Mouse (Mus musculus) urinary bladder, postnatal 25 days (tissue): ENCODE data around the gene Acsf3.

Experiments
- DNase-seq: peaks from one replicate; pipeline ENCODE4 v3.0.0; 2022; ENCODE audit warnings: low spot score

Gene Acsf3

DNA sequence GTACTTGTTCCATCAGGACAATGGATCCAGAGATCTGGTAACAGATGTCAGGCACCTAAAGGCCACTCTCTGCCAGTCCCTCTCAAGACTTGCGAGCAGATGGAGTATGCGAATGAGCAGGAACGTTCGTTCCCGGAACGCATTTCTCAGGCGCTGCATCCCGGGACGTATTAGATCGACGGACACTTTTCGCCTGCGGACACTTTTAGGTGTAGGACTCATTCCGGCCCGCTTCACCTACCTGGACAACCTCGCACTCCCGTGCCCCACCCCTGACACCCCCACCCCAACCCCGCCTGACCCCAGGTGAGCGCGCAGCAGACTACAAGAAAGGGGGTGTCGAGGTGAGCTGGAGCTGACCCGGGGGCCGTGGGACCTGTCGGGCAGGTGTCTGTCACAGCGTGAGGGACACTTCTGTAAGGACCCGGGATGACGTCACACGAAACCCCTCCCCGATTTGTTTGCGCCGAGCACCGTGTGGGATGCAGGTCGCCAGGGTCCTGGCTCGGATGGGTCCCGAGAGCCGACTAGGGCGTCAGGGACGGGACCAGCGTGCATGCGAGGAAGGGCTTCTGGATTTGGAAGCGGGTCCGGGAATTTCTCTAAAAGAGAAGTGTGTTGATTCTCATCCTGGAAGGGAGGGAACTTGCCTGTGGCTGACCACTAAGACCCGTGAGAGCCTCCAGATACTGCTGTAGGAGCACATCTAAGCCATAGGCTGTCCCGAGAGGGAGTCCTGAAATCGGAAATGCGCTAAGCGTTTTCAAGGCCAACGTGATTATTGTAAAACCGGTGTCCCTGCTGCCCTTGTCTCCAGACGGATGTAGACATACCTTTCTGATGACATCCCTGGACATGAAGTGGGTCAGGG lies at the start of gene Acsf3:
Gene Acsf3, plus strand, starts transcription at position 202 of the 871 bp plus-strand sequence.
- peak; percentile 45 for DNase-seq

DNA sequence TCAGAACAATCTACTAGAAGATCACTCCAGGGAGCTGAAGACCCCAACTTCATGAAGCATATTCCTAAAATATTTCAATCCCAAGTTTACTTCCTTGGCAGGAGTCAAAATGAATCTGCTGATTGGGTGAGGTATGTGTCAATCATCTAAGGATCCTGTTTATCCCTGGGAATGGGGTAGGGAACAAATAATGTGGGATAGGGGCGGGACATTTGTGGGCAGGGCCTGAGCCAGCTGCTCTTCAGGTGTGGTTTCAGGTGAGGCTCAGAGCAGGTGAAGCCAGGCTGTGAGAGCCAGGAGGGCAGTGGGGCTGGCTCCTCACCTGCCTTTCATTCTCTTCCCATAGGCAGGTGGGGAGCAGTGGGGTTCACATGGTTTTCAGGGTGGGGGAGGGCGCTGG lies 48.5 kb upstream of the Acsf3 start:
- DNase-seq, result no peak

DNA sequence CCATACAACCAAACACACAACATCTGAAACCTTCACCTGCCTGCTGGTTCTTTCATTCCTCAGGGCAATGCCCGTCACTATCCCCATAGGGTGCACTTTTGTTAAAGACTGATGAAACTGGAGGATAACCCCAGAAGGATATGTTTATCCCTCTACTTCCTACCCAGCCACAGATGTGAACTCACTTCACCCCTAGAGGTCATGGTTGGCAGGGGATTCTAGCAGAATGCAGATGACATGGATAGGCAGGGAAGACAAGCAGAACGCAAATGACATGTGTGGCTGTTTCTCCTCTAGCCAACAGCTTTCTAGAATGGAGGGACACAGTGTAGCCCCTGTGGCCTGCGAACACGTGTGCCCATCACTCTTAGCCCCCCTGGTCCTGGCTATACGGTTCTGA lies 47.9 kb upstream of the Acsf3 start:
- no peak for DNase-seq

DNA sequence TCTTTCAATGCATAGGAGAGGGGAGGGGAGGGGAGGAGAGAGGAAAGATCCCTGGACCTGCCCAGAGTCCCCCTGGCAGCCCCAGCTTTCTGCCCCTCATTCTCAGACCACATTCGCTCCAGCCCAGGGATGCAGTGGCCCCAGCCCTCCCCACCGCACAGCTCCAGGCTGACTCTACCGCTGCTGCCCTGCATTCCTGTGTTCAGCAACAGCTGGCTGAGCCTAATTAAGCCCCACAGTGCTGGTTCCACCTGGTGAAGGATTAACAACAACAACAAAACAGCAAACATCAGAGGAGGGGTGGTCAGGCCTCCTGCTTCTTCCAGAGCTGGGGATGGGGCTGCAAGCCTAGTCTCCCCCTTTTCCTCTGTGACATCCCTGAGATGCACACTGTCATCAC lies 46.7 kb upstream of the Acsf3 start:
- DNase-seq, result no peak

DNA sequence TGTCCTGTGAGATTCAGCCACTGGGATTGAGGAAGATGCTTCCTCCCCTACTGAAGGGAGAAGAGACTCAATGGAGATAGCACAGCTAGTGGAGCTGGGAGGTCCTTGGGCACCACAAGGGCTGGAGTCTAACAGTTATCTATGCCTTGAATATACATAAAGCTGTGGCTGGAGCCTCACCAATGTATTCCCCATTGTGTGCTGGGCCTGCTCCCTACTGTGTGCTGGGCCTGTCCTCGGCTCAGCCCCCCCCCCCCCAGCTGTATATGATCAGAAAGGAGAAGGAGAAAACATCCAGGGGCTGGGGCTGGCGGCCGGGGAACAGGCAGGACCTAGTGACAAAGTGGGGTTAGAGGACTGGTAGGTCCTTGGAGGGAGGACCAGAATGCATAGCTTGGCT lies 40.2 kb upstream of the Acsf3 start:
- DNase-seq, result no peak

DNA sequence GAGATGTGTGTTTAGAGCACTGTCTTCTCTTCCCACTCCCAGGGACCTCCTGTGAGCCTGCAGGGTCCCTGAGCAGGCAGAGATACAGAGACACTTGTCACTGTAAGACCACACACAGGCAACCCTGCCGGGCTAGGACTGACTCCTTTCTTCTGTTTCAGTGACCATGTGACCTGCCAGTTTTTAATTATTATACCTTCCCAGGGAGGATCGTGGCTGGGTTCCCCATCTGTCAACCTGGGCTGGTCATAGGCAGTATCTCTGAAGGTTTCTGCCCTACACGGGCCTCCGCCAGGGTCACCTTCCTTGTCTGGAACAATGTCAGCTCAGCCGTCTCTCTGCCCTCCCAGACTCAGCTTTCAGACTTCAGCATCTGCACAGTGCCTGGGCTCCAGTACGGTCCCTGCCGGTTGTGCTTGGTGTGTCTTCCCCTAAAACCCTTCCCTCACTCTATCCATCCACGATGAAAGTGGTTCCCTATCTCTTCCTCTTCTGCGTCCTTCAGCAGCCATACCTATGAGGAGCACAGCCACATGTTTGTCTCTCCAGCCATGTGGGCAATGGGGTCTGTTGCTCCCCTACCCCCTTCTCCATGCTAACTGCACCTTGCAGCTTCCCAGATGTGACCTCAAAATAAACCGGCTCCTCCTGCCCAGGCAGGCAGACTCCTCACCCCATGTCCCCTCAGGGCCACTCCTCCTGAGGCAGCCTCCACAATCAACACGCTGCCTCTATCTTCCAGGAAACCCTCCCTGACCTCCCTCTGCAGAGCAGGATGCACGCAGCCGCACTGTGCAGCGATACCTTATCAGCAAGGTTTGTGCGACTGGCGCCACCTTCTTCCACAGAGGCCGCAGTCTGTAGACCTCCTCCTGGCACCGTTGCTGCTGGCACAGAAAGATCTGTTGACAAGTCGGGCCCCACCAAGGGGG lies 39.5 kb upstream of the Acsf3 start:
- no peak for DNase-seq

DNA sequence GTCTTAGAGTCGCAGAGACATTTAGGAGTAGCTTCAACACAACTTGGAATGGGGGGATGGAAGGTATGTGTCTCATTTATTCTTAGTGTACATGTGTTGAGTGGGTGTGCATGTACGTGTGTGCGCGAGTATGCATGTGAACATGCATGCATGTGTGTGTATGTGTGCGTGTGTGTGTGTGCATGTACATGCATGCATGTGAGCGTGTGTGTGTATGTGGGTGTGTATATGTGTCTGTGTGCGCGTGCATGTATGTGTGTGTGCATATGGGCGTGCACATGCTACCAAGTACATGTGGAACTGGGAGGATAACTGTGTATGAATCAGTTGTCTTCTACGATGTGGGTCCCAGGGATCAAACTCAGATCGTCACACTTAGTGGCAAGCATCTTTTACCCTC lies 38.7 kb upstream of the Acsf3 start:
- no peak for DNase-seq

DNA sequence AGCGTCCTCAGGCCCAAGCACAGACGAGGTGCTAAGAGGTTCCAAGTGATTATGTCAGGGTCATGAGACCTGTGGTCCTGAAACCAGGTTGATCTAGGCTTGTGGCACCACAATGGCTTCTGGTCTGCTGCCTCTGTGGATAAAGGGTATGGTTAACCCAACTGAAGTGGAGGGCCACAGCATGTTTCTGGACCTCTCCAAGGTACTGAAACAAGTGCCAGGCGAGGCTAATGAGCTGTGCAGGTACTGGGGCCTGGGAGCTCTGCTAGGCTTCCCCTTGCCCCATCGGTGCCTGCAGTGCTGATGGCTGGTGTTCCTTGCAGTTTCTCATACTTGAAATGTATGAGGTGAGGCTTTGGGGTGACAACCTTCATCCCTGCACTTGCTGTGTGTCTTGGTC lies 38.2 kb upstream of the Acsf3 start:
- DNase-seq, result no peak

DNA sequence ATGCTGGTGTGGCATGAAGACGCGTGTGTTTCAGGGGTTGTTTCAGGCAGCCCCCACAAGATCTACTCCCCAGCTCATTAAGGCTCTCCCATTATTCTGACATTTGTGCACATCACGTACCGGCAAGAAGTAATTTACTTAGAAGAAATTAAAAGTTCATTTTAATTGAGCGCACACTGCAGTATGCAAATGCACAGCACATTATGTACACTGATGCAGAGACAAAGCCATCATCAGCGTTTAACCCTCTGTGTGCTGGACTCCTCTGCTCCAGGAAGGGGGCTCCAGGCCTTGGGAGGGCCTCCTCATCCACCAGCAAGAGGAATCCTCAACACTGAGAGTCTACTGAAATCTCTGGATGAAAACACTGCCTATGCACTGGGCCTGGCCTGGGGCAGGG lies 37.4 kb upstream of the Acsf3 start:
- no peak for DNase-seq

DNA sequence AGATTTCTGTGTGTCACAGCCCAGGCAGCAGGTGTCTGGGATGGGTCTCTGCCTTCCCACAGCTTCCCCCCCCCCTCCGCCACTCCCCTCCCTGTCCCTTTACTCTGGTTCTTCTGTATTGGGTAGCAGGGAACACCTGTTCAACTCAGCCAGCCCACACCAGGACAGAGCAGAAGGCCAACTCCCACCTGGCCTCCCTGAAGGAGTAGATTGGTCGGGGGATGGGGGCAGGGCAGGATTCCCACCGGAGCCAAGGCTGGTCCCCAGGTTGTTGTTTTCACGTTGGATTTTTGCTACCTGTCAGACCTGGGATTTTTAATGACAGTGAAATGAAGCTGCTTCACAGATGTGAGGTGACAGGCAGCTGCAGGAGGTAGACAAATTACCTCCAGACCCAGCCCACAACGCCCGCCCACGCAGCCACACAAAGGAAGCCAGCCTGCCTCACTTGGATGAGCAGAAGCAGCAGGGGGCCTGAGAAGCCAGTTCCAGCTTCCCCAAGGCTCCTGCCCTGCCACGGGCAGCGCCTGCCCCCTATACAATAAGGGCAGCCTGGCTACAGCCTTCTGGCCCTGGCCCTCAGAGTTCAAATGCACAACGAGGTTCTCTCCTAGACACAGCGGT lies 36.1 kb upstream of the Acsf3 start:
- DNase-seq, result no peak

DNA sequence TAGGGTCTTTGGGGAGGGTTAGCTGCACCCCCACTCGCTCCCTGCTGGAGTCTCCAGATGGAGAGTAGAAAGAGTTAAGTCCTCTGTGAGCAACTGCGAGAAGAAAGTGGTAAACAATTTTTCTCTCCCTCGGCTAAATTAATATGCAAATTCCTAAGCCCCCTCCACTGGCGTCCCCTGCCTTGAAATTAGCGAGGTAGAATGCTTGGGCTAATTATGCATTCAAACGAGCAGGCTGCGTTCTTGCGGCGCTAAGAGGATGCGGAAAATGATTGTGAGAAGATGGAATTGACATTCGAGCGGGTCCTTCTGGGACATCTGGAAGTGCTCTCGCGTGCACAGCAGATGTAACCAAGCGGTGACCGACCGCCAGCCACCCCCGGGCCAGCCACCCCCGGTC lies 32.8 kb upstream of the Acsf3 start:
- no peak for DNase-seq

DNA sequence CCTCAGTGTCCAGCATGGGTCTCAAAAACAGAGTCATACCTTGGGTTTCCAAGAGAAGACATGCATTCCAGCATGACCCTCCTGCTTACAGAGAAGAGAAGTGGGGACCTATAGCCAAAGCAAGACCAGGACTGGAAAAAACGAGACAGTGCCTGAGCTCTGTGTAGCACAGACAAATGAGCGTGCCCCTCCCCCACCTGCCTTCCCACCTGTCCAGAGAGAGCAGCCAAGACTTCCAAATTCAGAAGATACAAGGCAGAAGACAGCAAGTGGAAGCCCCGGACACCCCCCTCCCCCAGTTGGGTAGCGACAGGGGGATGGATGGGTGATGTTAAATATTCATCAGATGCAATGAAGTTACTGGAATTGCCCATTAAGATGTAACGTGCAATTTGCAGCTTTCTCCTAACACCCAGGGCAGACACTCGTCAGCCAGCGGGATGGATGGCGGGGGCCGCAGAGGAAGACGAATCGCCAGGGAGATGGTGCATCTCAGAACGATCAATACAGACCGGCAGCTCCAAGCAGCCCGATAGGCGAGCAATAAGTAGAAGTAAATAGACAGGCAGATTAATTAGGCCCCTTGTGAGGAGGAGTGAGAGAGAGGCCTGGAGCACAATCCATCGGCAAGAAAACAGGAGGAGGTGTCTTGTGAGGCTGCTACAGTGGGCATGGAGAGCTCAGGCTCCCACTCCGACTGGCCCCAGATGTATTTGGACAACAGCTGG lies 30.1 kb upstream of the Acsf3 start:
- no peak for DNase-seq

DNA sequence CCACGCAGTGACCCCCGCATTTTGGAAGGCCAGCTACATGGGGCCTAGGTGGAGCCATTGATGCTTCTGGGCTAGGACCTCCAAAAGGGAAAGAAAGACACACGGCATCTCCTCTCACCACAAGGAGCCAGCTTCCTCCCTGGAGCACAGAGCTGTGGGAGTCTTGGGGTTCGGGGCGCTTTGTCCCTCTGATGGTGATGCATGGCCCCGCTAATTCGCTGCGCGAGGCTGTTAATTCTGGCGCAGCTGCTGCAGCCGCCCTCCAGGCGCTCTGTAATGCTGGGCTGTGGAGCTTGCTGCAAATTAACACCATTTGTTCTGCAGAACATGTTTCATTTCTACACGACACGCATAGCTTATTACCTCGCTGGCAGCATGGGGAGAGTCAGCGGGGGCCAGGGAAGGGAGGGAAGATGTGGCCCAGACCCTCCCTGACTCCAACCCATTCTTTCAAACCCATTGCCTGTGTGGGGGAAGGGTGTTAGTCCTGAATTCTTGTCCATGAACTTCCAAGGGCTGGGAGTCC lies 29.5 kb upstream of the Acsf3 start:
- DNase-seq, result no peak

DNA sequence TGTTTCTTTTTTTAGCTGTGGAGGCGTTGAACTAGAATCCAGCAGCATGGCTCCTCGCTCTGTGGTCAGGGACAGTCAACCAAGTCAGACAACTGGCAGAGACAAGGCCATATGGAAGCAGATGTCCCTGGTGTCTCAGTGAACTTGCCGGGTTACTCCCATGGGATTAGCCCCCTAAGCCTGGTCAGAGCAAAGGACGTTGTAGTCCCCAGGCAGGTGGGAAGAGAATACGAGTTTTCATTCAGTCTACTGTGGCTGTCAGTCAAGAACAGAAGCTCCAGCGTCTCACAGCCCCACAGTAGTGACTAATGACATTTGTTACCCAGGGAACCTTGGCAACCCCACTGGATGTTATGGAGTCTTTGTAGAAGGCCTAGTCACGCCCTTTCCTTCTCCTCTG lies 28.8 kb upstream of the Acsf3 start:
- no peak for DNase-seq

DNA sequence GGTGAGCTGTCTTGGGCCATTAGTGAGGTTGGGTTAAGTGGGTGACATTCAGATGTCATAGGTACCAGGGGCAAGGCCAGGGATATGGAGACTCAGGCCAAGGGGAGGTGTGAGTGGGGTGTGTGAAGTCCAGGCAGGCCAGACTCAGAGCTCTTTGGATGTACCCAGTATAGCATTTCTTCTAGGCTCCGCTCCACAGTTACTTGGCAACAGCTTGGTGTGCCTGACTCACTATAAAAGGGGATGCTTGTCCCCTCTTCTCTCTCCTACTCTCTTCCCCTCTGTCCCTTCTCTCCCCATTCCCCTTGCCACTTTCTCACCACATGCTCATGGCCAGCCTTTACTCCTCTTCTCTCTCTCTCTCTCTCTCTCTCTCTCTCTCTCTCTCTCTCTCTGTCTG lies 27.5 kb upstream of the Acsf3 start:
- no peak for DNase-seq

DNA sequence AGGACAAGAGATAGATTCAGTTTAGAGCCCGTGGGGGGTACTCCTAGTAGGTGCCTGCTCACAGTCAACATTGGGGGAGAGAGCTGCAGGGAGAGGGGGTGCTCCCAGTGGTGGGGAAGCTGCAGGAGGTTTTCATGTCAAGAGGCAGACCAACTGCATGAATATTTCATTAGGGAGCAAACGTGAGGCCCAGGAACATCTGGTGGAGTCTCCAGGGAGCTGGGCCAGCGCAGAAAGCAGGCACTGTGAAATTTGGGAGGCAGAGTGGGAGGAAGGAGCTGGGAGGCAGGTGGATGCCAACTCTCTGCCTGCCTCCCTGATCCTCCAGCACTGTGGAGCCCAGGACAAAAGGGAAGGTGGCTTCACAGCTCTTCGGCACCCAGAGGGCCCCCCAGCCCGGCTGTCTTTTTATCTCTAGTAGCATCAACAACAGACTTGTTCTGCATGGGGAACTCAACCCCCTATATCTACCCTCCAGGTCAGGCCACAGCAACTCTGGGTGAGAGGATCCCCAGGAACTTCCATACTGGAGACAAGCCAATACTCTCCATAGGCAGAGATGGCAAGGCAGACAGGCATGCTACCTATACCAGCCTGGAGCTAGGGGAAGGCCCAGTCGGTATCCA lies 25.8 kb upstream of the Acsf3 start:
- no peak for DNase-seq

DNA sequence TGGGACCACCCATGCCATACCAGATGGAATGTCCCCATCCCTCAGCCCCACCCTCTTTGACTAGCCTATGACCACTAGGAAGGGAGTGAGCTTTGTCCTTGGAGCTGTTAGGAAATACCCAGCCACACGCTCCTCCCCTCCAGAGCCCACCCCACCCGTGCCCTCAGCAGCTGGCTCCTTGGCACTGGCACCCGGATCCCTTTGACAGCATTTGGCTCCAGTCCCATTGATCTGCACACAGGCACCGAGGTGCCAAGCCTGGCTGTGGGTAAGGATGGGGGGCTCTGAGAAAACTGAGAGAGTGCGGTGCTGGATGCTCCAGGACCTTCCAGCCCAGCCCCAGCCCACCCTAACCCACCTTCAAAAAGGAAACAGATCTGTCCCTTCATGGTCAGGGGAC lies 23.9 kb upstream of the Acsf3 start:
- no peak for DNase-seq

DNA sequence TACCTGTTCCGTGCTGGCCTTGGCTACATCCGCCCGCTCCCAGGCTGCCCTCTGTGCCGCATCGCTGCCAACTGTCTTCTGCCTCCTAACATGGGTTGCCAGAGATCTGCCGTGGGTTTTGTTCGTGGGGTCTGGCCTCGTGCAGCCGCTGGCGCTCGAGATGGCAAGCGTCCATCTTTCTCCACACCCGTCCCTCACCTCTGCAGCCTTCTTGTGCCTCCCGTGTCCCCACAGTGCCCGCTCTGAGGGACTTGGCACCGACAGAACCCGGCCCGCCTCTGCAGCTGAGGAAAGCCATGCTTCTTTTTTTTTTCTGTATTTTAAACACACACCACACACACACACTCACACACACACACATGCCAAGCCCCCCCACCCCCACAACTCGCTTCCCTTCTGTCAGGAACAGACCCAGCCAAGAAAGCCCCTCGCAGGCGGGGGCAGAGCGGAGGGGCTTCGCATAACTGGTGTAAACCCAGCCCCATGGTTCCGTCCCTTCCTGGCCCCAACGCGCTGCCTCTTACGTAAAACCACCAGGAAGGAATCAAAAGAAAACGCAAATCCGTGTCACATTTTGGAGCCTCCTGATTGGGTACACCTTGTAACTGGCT lies 23.1 kb upstream of the Acsf3 start:
- no peak for DNase-seq

DNA sequence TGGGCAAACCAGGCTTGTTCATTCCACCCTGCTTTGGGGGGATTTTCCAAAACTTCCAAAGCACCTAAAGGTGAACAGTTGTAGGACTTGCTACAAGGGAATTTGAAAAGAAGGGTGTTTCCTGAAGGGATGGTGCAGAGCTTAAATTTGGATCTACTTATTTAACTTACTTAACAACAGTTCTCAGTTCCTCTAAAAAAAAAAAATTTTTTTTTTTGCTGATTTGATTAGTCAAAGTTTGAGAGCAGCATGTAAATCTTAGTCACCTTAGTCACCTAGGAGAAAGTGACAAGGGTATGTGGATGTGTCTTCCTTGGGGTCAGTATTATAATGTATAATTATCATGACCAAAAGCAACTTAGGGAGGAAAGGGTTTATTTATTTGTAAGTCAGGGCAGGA lies 16.7 kb upstream of the Acsf3 start:
- DNase-seq, result no peak

DNA sequence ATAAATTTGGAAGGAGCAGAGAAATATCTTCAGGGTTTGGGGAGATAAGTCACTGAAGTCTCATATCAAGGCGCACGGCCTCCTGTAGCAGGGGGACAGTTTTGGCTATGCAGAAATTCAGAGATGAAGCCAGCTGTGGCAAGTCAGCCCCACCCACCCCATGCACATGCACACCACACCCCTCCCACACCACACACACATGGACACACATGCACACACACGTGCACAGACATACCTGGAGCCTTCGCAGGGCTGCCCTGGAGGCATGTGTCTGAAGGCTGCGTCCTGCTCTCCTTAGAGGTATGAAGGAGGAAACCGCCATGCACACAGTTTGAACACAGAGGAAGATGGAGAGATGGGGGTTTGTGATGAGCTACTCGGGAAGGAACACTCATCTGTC lies 15.2 kb upstream of the Acsf3 start:
- no peak for DNase-seq

DNA sequence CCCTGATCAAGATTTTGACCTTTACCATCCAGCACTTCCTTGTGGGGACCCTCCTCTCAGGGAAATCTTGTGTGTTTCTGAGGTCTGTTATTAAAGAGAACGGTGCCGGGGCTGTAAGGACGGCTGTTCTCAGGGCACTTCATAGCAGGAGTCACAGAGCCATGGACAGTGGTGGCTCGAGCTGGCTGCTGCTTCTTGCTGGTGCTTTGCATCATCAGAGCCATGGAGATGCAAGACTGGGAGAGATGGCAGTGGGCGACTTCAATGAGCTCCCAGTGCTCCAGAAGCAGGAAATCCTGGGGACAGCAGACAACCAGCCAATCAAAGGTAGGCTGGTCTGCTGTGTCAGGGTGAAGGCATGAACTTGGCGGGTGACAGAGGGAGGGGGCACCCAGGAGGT lies 14.2 kb upstream of the Acsf3 start:
- no peak for DNase-seq
